Mouse (Mus musculus) myocyte (in vitro differentiated cells): Measurements from ENCODE around the gene Abcd4.

Source experiments
- POLR2A ChIP-seq: IDR thresholded peaks from one replicate; pipeline ENCODE4 v1.6.1; 2011; ENCODE audit warnings: low read depth, mild to moderate bottlenecking, control low read depth, moderate library complexity; ENCODE audit not compliant: insufficient read length
- TCF12 ChIP-seq: IDR thresholded peaks from one replicate; pipeline ENCODE4 v1.6.1; 2011; ENCODE audit warnings: mild to moderate bottlenecking, control low read depth; ENCODE audit not compliant: poor library complexity, insufficient read depth, severe bottlenecking

DNA sequence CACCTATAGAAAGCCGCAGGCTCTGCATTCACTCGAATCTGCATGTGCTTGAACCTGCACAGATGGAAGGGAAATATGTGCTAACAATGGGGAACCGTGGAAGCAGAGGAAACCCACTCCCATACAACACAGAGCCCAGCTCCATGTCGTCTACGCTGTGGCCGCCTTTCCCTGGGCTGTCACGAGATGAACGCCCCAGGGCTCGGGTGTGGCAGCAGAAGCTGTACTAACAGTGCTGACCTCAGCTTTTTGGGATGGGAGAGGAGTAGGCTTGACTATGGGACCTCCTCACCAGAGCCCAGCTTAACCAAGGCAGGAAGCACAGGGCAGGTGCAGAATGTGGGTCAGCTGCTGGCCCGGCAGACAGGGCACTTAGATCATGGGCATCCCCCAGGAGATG, 5.5 kb downstream of the Abcd4 start:
- no peak for TF ChIP-seq TCF12
- TF ChIP-seq POLR2A: no peak
